Comparison of ENCODE assay signal across 22 mouse cellular contexts in the genomic region with DNA sequence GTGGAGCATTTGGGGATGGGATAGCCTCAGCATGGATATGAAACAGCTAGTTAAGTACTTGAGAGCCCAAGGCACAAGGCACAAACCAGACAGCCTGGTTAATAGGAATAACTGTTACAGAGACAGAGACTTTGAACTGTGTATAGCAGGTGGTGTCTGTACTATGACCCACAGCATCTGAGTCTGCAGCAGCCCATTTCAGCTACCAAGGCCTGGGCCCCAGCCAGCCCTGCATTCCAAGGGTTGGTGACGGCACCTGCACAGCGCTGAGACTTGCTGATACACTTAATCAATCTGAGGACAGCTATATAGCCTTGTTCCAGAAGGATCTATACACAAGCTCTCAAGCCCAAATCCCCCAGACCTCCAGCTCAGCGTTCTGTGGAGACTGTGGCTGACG. TPM values are rescaled to one million over a fixed set of nuclear protein-coding genes. Genes with fewer than 3 reads are reported as not detected.
DNase-seq lines count a peak whose midpoint lies in the region; ATAC-seq and TF ChIP-seq lines count a peak whose summit lies in the region.
"Had no signal": no experiment of that assay in that cellular context is flagged by ENCODE, and none has a peak within 500 bp of the region (broad histone marks: within the 10 kb centered on the region; RNA-seq: fewer than 3 reads in every experiment).

No protein-coding gene starts in this region.

- peak; percentile 88 for ATAC-seq in intestine, embryonic 15.5 days
- ATAC-seq in intestine, postnatal 0 days, result peak; percentile 89
- 0 out of 2 replicates have a peak, but pooled peaks have one; percentile 54 for ATAC-seq in kidney, embryonic 16.5 days (ENCODE audit: low FRiP score, low TSS enrichment)
- ATAC-seq in liver, embryonic 12.5 days, result no peak
- ATAC-seq: activated CD4-positive, CD25-positive, alpha-beta regulatory T cell, adult 4 months; forebrain, embryonic 15.5 days; Patski had no signal

- peak; percentile 84 to 85 for DNase-seq in kidney, postnatal 25 days
- no peak for DNase-seq in cerebellum, postnatal 10 days
- DNase-seq in thymus, postnatal 14 days, result no peak
- DNase-seq: adrenal gland, postnatal 25 days; cerebellum, adult 8-10 months; cerebellum, postnatal 25 days; gastrocnemius, postnatal 10 days; heart, adult 18-20 months; heart, postnatal 10 days; heart, postnatal 4 days had no signal

- no peak overlapping the region for H3K4me2 ChIP-seq in intestine, embryonic 15.5 days (replicated peaks)
- H3K4me2 ChIP-seq in intestine, postnatal 0 days (replicated peaks; ENCODE audit: low read depth), result no peak overlapping the region
- H3K4me2 ChIP-seq in kidney, embryonic 16.5 days (replicated peaks; ENCODE audit: low read depth, low read length), result no peak overlapping the region
- no peak overlapping the region for H3K4me2 ChIP-seq in liver, embryonic 12.5 days
- H3K4me2 ChIP-seq: embryonic facial prominence, embryonic 12.5 days; forebrain, embryonic 15.5 days; hindbrain, embryonic 13.5 days had no signal

- H3K4me1 ChIP-seq in intestine, embryonic 15.5 days (replicated peaks), result peaks cover 16% of the 10 kb centered on the region
- H3K4me1 ChIP-seq in intestine, postnatal 0 days (replicated peaks; ENCODE audit: control insufficient read depth, insufficient read depth, low read length), result no peaks in the 10 kb centered on the region; the same call in 1 of the 2 replicates
- peaks cover 25% of the 10 kb centered on the region for H3K4me1 ChIP-seq in kidney, embryonic 16.5 days (ENCODE audit: insufficient read depth, low read length)
- H3K4me1 ChIP-seq in liver, embryonic 12.5 days, result peaks cover 14% of the 10 kb centered on the region; the same call in 1 of the 2 replicates

- no peaks in the 10 kb centered on the region for H3K9me3 ChIP-seq in intestine, embryonic 15.5 days
- no peaks in the 10 kb centered on the region for H3K9me3 ChIP-seq in intestine, postnatal 0 days (ENCODE audit: control insufficient read depth)
- H3K9me3 ChIP-seq in kidney, embryonic 16.5 days (ENCODE audit: low read length), result no peaks in the 10 kb centered on the region
- H3K9me3 ChIP-seq in liver, embryonic 12.5 days (replicated peaks), result no peaks in the 10 kb centered on the region
- H3K9me3 ChIP-seq: embryonic facial prominence, embryonic 12.5 days; forebrain, embryonic 15.5 days; heart, embryonic 10.5 days; hindbrain, embryonic 13.5 days had no signal

- H3K4me3 ChIP-seq in intestine, embryonic 15.5 days (replicated peaks), result no peak overlapping the region
- no peak overlapping the region for H3K4me3 ChIP-seq in intestine, postnatal 0 days (ENCODE audit: low read depth, low read length)
- H3K4me3 ChIP-seq in kidney, embryonic 16.5 days (ENCODE audit: low read length), result no peak overlapping the region
- no peak overlapping the region for H3K4me3 ChIP-seq in liver, embryonic 12.5 days
- H3K4me3 ChIP-seq: embryonic facial prominence, embryonic 12.5 days; forebrain, embryonic 15.5 days; heart, embryonic 10.5 days; hindbrain, embryonic 13.5 days had no signal

- H3K27me3 ChIP-seq in intestine, embryonic 15.5 days (replicated peaks), result peaks cover 30% of the 10 kb centered on the region
- H3K27me3 ChIP-seq in intestine, postnatal 0 days (replicated peaks; ENCODE audit: control insufficient read depth, insufficient read depth, low read length), result peaks cover 21% of the 10 kb centered on the region; the same call in 1 of the 2 replicates
- H3K27me3 ChIP-seq in kidney, embryonic 16.5 days (ENCODE audit: insufficient read depth, low read length), result peaks cover 35% of the 10 kb centered on the region
- peaks cover 21% of the 10 kb centered on the region for H3K27me3 ChIP-seq in liver, embryonic 12.5 days (replicated peaks)
- H3K27me3 ChIP-seq: CH12.LX, Patski had no signal

- H3K27ac ChIP-seq in intestine, embryonic 15.5 days, result no peak overlapping the region
- peak overlapping the region; percentile 57 for H3K27ac ChIP-seq in intestine, postnatal 0 days (ENCODE audit: low read depth, low read length)
- no peak overlapping the region for H3K27ac ChIP-seq in kidney, embryonic 16.5 days (ENCODE audit: low read length)
- no peak overlapping the region for H3K27ac ChIP-seq in liver, embryonic 12.5 days
- H3K27ac ChIP-seq: embryonic facial prominence, embryonic 12.5 days; forebrain, embryonic 15.5 days; heart, embryonic 10.5 days; hindbrain, embryonic 13.5 days had no signal

- H3K9ac ChIP-seq in intestine, embryonic 15.5 days, result no peak overlapping the region
- no peak overlapping the region for H3K9ac ChIP-seq in intestine, postnatal 0 days (ENCODE audit: low read depth, low read length)
- H3K9ac ChIP-seq in kidney, embryonic 16.5 days (replicated peaks; ENCODE audit: low read length), result no peak overlapping the region
- H3K9ac ChIP-seq in liver, embryonic 12.5 days, result no peak overlapping the region
- H3K9ac ChIP-seq: embryonic facial prominence, embryonic 12.5 days; forebrain, embryonic 15.5 days; hindbrain, embryonic 13.5 days had no signal

- TF ChIP-seq CTCF in intestine, postnatal 0 days (IDR thresholded peaks at IDR 0.05; ENCODE audit: low read depth), result no peak

- peaks cover 12% of the 10 kb centered on the region; the same call in 1 of the 2 replicates for H3K36me3 ChIP-seq in intestine, embryonic 15.5 days
- H3K36me3 ChIP-seq in intestine, postnatal 0 days (ENCODE audit: control insufficient read depth, insufficient read depth), result peaks cover 28% of the 10 kb centered on the region
- peaks cover 34% of the 10 kb centered on the region for H3K36me3 ChIP-seq in kidney, embryonic 16.5 days (ENCODE audit: insufficient read depth, low read length)
- peaks cover 99% of the 10 kb centered on the region for H3K36me3 ChIP-seq in liver, embryonic 12.5 days

- 68% methylated on average over 4 of the region's 4 CpGs for WGBS in intestine, embryonic 15.5 days
- 56% methylated on average over 4 of the region's 4 CpGs for WGBS in intestine, postnatal 0 days
- 85% methylated on average over 4 of the region's 4 CpGs for WGBS in kidney, embryonic 16.5 days
- 88% methylated on average over 4 of the region's 4 CpGs for WGBS in liver, embryonic 12.5 days (ENCODE audit: insufficient replicate concordance)

RNA-seq across cellular contexts. Expression of a gene that starts 2.6 kb away (rescaled TPM):
- polyA plus RNA-seq in intestine, embryonic 15.5 days (2015; fragmentation: Nextera tagmentation; extraction: Ambion mirVana), result 0.47 and 0.55 TPM in 2 replicates
- 0.10 and 0.21 TPM in 2 replicates for polyA plus RNA-seq in intestine, postnatal 0 days (2015; fragmentation: Nextera tagmentation; extraction: Ambion mirVana)
- polyA plus RNA-seq in kidney, embryonic 16.5 days (2015; fragmentation: Nextera tagmentation; extraction: Ambion mirVana), result 0.75 and 1.3 TPM in 2 replicates
- polyA plus RNA-seq in liver, embryonic 12.5 days (2016; fragmentation: Nextera tagmentation; extraction: Ambion mirVana), result 1.3 and 1.4 TPM in 2 replicates
- polyA plus RNA-seq: activated CD4-positive, CD25-positive, alpha-beta regulatory T cell, adult 4 months; heart, embryonic 14.5 days had no signal

Comparison
In these comparisons a context has a peak if more than half of its experiments do, and no peak if none do; other contexts are left out.
1. DNase-seq: peak in kidney, postnatal 25 days (2 of 2); none in cerebellum, postnatal 10 days (0 of 2) and thymus, postnatal 14 days (single experiment).